Mouse (Mus musculus) thymus, adult 18-20 months (tissue): ENCODE results near the gene Kcna7.

Experiments
- DNase-seq, 2 experiments: peaks; one replicate each; pipeline ENCODE4 v3.0.0; 2022; ENCODE audit warnings: mixed read lengths in 2 of 2

Gene Kcna7

GRCm38 (mm10) chr7:45426556-45426955 is 21.1 kb downstream of the Kcna7 start:
- DNase-seq = no peak

DNA sequence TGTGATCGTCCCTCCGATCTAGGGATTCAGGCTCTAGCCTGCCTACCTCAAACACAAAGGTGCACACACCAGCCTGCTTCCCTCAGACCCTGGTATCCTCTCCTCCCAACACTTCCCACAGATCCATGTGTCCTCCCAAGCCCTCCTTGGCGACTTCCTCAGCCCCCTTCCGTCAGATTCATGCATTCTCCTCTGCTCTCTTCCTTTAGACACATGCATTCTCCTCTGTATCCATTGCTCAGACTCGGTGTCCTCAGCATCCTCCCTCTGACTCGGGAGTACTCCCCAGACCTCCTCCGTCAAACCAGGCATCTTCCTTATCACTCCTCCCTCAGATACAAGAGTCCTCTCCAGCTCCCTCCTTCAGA is 28.4 kb downstream of the Kcna7 start:
- no peak for DNase-seq

DNA sequence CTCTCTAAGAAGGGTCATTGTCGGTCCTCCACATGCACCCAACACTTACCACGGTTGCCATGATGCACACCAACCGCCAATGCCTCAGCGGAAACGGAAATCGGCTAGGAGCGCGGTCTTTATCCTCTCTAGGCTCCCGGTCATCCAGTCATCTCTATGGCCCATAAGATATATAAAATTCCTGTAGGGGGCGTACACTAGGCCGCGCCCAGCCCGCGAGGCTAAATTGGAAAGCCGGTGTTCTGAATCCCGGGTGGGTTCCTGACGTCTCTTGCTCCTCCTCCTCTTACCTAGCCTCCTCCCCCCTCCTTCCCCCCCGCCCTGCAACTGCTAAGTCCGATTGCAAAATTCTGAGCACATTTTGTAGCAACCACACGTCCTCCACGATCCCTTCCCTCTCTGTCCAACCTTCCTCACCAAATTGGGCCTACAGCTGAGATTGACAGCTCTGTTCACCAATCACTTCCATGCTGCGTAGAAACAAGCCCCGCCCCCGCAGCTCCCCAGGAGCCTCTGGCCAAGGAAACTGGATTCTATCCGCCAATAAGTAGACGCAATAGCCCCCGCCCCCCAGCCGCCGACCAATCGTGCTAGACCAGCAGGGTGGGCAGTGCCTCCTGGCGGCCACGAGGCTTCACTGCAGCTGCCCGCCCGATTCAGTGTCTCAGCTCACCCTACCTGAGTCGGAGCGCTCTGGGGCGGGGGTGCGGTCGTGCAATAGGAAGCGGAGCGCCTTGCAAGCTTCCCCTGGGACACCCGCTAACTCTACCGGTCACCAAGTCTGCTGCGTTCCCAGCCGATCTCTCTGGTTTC is 29.0 kb downstream of the Kcna7 start, which contains the start of gene Gys1:
Gys1 (plus strand) TSS at position 642 of the 813 bp plus-strand sequence.
- DNase-seq = peak; percentile 100

DNA sequence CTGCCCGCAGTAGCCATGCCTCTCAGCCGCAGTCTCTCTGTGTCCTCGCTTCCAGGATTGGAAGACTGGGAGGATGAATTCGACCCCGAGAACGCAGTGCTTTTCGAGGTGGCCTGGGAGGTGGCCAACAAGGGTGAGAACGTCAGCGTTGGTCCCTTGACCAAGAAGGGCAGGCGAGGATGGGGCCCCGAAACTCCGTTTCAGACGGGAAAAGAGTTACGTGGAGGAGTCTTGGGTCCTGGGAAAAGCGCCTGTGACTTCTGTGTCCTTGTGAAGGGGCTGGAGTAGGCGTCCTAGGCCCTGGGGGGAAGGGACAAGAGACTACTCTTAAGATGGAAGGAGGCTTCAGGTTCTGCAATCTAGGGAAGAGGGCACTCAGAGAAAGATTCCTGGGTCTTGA is 29.6 kb downstream of the Kcna7 start:
- DNase-seq = no peak

DNA sequence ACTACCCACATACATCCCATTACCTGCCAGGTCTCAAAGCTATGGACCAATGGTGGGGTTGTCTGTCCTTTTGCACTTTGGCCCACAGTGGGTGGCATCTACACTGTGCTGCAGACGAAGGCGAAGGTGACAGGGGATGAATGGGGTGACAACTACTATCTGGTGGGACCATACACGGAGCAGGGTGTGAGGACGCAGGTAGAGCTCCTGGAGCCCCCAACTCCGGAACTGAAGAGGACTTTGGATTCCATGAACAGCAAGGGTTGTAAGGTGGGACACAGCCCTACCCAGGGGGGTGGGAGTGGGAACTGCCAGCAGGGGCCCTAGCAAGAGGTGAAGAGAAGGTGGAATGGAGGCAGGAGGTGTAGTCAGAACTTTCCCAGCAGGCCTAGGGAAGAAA is 31.0 kb downstream of the Kcna7 start:
- DNase-seq = no peak

GRCm38 (mm10) chr7:45437046-45437445 is 31.6 kb downstream of the Kcna7 start:
- DNase-seq = no peak

- no peak for DNase-seq
These were observed 32.2 kb downstream of the Kcna7 start, which contains the start of gene Ruvbl2 for GRCm38 (mm10) chr7:45437521-45438276. Gene Ruvbl2, minus strand, starts transcription at chr7:45438096.

DNA sequence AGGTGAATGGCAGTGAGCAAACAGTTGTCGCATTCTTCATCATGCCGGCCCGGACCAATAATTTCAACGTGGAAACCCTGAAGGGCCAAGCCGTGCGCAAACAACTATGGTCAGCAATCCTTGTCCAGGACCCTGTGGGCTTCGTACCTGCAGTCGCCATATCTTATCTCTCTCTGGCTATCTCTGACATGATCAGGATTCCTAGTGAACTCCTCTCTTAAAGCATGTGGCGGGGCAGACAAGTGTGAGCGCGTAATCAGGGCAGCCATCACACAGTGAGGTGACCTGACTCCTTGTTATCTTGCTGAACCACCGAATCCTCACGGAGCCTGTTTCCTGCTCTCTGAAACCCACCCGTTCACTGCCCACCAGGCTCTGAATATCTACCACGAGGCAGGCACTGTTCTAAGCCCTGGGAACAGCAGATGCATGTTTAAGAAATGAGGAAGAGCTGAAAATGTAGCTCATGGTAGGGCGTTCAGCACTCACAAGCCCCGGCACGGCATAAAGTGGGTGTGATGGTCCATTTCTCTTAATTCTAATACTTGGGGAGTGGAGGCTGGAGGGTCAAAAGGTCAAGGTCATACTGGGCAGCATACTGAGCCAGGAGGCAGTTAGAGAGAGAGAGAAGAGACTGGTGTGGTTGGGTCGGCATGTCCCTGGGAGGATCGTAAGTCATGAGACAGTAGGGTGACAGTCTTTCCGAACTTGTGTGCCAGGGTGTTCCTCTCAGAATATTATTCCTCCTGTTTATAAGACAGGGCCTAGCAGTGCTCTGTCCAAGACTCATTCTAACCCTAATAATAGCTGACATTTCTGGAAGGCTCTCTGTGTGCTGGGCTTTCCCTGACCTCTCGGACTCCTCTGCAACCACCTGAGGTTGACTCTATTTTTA is 38.3 kb downstream of the Kcna7 start:
- no peak for DNase-seq

DNA sequence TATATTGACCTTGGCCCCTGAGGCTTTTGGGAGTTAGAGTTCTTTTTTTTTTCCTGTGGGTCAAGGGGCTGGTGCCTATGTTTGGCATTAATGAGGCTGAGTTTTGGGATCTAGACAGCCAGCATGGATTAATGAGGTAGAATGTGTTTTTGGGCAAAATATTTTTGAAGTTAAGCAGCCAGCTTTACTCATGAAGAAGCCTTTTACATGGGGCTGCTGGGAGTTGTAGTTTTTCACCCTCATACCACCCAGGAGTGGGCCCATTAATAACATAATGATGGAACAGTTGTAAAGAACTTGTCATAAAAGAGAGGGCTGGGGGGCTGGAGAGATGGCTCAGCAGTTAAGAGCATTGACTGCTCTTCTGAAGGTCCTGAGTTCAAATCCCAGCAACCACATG is 41.1 kb downstream of the Kcna7 start:
- no peak for DNase-seq

GRCm38 (mm10) chr7:45447325-45447990 is 42.0 kb downstream of the Kcna7 start:
- DNase-seq = no peak

DNA sequence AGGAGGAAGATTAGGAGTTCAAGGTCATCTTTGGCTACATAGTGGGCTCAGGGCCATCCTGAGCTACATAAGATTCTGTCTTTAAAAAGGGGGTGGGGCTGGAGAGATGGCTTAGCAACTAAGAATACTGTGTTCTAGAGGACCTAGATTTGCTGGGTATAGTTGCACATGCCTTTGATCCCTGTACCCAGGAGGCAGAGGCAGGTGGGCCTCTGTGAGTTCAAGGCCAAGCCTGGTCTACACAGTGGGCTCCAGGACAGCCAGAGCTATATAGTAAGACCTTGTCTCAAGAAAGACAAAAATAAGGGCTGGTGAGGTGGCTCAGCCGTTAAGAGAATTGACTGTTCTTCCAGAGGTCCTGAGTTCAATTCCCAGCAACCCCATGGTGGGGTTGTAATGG is 44.5 kb downstream of the Kcna7 start:
- no peak for DNase-seq

GRCm38 (mm10) chr7:45451344-45451982 is 46.0 kb downstream of the Kcna7 start:
- DNase-seq = peak; percentile 50 to 59

GRCm38 (mm10) chr7:45454971-45455370 is 49.5 kb downstream of the Kcna7 start:
- DNase-seq = no peak

DNA sequence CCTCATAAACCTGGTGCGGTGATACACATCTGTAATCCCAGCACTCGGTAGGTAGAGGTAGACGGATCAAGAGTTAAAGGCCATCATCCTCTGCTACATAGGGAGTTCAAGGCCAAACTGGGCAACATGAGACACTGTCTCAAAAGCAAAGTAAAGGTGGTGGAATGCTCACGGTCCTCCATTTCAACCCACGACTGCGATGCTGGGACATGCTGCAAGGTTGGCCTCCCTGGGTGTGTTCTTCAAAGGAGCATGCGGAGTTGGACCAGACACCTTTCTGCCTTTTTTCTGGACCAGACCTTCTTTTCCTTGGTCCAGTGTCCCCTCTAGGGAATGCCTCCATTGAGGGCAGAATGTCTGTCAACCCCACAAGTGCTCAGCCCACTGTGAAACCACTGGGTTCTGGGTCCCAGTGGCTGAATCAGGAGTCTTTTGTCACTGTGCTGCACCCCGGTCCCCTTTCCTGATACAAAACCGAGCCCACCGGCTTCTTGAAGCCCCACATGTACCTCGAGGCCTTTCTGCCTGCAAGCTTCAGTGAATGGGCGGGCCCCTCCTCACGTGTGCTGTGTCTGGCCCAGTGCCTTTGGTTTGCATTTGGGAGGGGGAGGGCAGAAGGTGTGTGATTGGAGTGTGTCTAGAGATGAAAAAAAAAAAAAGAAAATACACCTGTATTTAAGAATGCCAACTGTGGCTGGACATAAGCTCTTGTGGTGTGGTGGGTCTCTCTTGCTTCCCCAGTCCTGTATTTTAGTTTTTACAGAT is 50.7 kb downstream of the Kcna7 start:
- no peak for DNase-seq

DNA sequence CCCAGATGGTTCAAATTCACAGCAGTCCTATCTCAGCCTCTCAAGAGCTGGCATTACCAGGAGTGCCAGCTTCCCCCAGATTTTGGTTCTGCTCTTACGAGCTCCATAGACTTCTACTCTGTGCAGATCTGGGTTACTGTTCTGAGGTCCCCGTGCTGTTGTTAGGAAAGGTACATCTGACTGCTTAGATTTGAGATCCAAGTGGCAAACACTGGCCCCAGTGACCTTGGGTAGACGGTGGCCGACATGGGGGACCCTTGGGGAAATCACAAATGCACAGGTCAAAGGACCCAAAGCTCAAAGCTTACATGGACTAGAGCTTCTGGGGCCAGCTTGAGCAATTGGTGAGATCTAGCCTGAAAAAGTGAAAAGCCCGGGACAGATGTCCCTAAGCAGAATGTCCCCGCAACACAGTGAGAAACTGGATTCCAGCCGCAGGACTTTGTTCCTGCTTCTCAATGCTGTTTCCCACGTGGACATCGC is 51.3 kb downstream of the Kcna7 start:
- DNase-seq = no peak

DNA sequence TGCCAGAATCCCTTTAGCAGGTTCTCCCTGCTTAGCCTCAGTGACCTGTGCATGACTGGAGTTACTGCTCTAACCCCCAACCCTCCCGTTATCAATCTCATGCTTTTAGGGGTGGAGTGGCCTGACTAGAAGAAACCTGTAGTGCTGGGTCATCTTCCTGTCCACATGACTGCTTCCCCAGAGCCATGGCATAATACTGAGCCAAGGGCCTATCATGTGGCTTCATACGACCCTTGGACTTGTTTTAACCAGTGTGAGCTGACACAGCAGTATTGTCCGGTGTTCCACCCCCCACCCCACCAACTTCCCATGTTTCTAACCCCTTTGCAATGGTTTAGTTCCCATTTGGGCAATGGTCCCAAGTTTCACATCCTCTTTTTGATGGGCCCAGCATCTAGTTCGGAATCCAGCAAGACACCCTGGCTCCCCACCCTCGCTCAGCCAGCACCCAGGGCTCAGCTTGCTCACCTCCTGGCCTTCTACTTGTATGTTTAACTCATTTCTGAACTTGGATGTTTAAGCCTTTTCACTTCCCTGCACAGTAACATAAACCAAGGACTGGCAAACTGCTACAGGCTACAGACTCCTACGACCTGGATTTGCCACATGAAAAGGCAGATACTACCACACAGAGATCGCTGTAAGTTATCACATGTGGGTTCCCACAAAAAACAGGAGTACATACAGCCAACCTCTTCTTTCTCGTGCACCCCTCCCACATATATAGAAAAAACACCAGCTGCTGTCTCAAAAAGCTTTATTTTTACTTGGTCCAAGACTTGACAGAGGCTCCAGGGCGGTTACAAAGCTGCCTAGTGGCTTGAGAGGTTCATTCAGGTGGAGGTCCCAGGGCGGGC is 52.0 kb downstream of the Kcna7 start:
- no peak for DNase-seq

DNA sequence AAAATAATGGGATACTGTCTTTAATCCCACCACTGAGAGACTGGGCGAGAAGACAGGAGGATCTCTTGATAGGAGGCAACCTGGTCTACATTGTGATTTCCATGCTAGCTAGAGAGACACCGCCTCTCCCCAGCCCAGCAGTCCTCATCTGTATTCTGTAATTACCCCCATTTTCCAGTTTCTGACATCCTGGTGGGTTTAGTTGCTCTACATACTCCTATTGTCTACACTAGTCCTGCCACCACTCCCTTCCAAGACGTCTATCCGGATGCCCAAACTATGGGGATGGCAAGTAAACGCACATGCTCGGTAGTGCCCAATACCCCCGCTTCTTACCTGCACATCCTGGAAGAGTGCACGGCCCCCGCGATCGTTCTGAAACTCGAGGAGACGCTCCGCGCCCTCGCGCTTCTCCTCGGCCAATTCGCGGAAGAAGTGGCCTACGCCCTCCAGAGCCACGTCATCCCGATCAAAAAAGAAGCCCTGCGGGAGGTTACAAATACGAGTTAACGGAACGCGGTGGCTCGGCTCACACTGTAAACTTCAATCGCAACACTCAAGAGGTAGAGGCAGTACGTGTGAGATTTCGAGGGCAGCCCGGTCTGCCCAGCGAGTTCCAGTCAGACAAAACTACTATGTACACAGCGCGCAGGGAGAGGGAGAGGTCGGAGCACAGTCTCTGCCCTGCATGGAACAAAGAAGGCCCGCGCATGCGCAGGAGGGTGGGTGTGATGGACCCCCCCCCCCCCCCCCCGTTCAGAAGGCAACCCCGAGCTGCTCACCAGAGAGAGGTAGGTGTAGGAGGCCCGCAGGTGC is 53.5 kb downstream of the Kcna7 start:
- peak; percentile 66 to 74 for DNase-seq
